Mouse (Mus musculus) heart, embryonic 10.5 days (tissue): ENCODE results near the gene Serinc2. TPM values are rescaled to one million over a fixed set of nuclear protein-coding genes. Genes with fewer than 3 reads are reported as not detected.
"Not testable (repeated sequence)": the region's sequence is repeated elsewhere in the genome, so short reads cannot be mapped to it uniquely, and the experiment has no call there.

ENCODE experiments used
- DNase-seq: peaks from one replicate; pipeline ENCODE4 v3.0.0-alpha.2; 2017; ENCODE audit warnings: low spot score
- H3K27ac ChIP-seq: fragments of 300-500 bp; sonication (generic); 2 replicates; pipeline ENCODE4 v1.5.1; 2016; ENCODE audit warnings: mild to moderate bottlenecking
- H3K27me3 ChIP-seq: fragments of 300-500 bp; sonication (generic); 2 replicates; pipeline ENCODE4 v1.6.1; 2016; ENCODE audit warnings: mild to moderate bottlenecking; ENCODE audit not compliant: poor library complexity, insufficient read depth, severe bottlenecking
- H3K36me3 ChIP-seq: fragments of 300-500 bp; sonication (generic); 2 replicates; pipeline ENCODE4 v1.6.1; 2016; ENCODE audit warnings: mild to moderate bottlenecking, moderate library complexity
- H3K4me1 ChIP-seq: fragments of 300-500 bp; sonication (generic); 2 replicates; pipeline ENCODE4 v1.6.1; 2016; ENCODE audit warnings: mild to moderate bottlenecking
- H3K4me3 ChIP-seq: fragments of 300-500 bp; sonication (generic); 2 replicates; pipeline ENCODE4 v1.5.1; 2016; ENCODE audit warnings: mild to moderate bottlenecking, moderate library complexity
- H3K9me3 ChIP-seq: fragments of 300-500 bp; sonication (generic); 2 replicates; pipeline ENCODE4 v1.6.1; 2016; ENCODE audit warnings: mild to moderate bottlenecking, moderate library complexity
- WGBS: fragments of 180-500 bp; shearing (Covaris S2); methylation state at CpG from one replicate; pipeline ENCODE4 v1.1.7; 2016; 5-methylcytosine and 5-hydroxymethylcytosine counted together
- polyA plus RNA-seq: library from polyadenylated mRNA; unstranded; fragments of >200 nt; fragmentation: Nextera tagmentation; extraction: Ambion mirVana; gene quantifications from 2 replicates; pipeline ENCODE4 v1.2.1, GENCODE M21; 2016

Serinc2 gene
- polyA plus RNA-seq, 1 experiment from 2014 or later, result 12.1 TPM

GRCm38 (mm10) chr4:130243621-130244020 lies 35.4 kb downstream of the Serinc2 start:
- not testable (repeated sequence) for H3K36me3 ChIP-seq, H3K4me1 ChIP-seq, DNase-seq, H3K9me3 ChIP-seq, H3K4me3 ChIP-seq, H3K27ac ChIP-seq
- WGBS, result 64% methylated on average over 1 of the region's 1 CpGs
- H3K27me3 ChIP-seq, result peaks cover 23% of the 10 kb centered on the region; the same call in 1 of the 2 replicates

GRCm38 (mm10) chr4:130242956-130243355 lies 36.0 kb downstream of the Serinc2 start:
- no peaks in the 10 kb centered on the region for H3K4me1 ChIP-seq
- H3K9me3 ChIP-seq, result no peaks in the 10 kb centered on the region
- no peak overlapping the region for H3K4me3 ChIP-seq
- DNase-seq, result peak; percentile 81
- H3K36me3 ChIP-seq, result no peaks in the 10 kb centered on the region
- WGBS, result 83% methylated on average over 5 of the region's 5 CpGs
- no peak overlapping the region for H3K27ac ChIP-seq
- peaks cover 23% of the 10 kb centered on the region; the same call in 1 of the 2 replicates for H3K27me3 ChIP-seq

GRCm38 (mm10) chr4:130240695-130241094 lies 38.3 kb downstream of the Serinc2 start:
- Histone ChIP-seq H3K4me1 (no peaks in the 10 kb centered on the region), H3K27me3 (peaks cover 14% of the 10 kb centered on the region; the same call in 1 of the 2 replicates), H3K9me3 (no peaks in the 10 kb centered on the region), H3K4me3 (no peak overlapping the region), H3K36me3 (no peaks in the 10 kb centered on the region), H3K27ac (no peak overlapping the region)
- no peak for DNase-seq
- WGBS, result 33% methylated on average over 5 of the region's 5 CpGs

GRCm38 (mm10) chr4:130237607-130238006 lies 41.4 kb downstream of the Serinc2 start:
- no peak overlapping the region for H3K4me3 ChIP-seq
- no peaks in the 10 kb centered on the region for H3K9me3 ChIP-seq
- H3K27me3 ChIP-seq, result no peaks in the 10 kb centered on the region
- 84% methylated on average over 4 of the region's 4 CpGs for WGBS
- H3K27ac ChIP-seq, result no peak overlapping the region
- DNase-seq, result no peak
- no peaks in the 10 kb centered on the region for H3K36me3 ChIP-seq
- no peaks in the 10 kb centered on the region for H3K4me1 ChIP-seq

GRCm38 (mm10) chr4:130236361-130236760 lies 42.6 kb downstream of the Serinc2 start:
- Histone ChIP-seq H3K27me3 (no peaks in the 10 kb centered on the region), H3K27ac (no peak overlapping the region), H3K9me3 (no peaks in the 10 kb centered on the region), H3K4me3 (no peak overlapping the region), H3K4me1 (no peaks in the 10 kb centered on the region), H3K36me3 (no peaks in the 10 kb centered on the region)
- WGBS, result 46% methylated on average over 8 of the region's 8 CpGs
- no peak for DNase-seq

GRCm38 (mm10) chr4:130224071-130224470 lies 54.9 kb downstream of the Serinc2 start:
- Histone ChIP-seq H3K27ac (no peak overlapping the region), H3K36me3 (no peaks in the 10 kb centered on the region), H3K9me3 (no peaks in the 10 kb centered on the region), H3K27me3 (peaks cover 11% of the 10 kb centered on the region), H3K4me1 (peaks cover under 1% of the 10 kb centered on the region; the same call in 1 of the 2 replicates), H3K4me3 (no peak overlapping the region)
- DNase-seq, result no peak

- no peak within 1 kb of the TSS for H3K4me3 ChIP-seq
- H3K27ac ChIP-seq, result no peak within 1 kb of the TSS
- H3K9me3 ChIP-seq, result no peaks in the 10 kb centered on the region
- no peaks in the 10 kb centered on the region for H3K36me3 ChIP-seq
- DNase-seq, result no peak
- 49% methylated on average over 4 of the region's 4 CpGs for WGBS
- peaks cover 14% of the 10 kb centered on the region for H3K27me3 ChIP-seq
- H3K4me1 ChIP-seq, result peaks cover 6% of the 10 kb centered on the region
Measured at GRCm38 (mm10) chr4:130222179-130222578, 56.8 kb downstream of the Serinc2 start, which contains the start of gene Gm853. Gene Gm853, minus strand, starts transcription at chr4:130222401.

- H3K4me1 ChIP-seq, result peaks cover 7% of the 10 kb centered on the region
Measured at GRCm38 (mm10) chr4:130220176-130220575, 58.8 kb downstream of the Serinc2 start.

GRCm38 (mm10) chr4:130215392-130215791 lies 63.6 kb downstream of the Serinc2 start:
- 89% methylated on average over 8 of the region's 8 CpGs for WGBS
- H3K4me1 ChIP-seq, result peaks cover 9% of the 10 kb centered on the region
- H3K36me3 ChIP-seq, result no peaks in the 10 kb centered on the region
- DNase-seq, result no peak
- no peak overlapping the region for H3K27ac ChIP-seq
- no peaks in the 10 kb centered on the region for H3K9me3 ChIP-seq
- peaks cover 20% of the 10 kb centered on the region for H3K27me3 ChIP-seq
- H3K4me3 ChIP-seq, result no peak overlapping the region

More at GRCm38 (mm10) chr4:130220176-130220575, 58.8 kb downstream of the Serinc2 start:
- peaks cover 18% of the 10 kb centered on the region for H3K27me3 ChIP-seq
- no peak overlapping the region for H3K27ac ChIP-seq
- H3K9me3 ChIP-seq, result no peaks in the 10 kb centered on the region
- 79% methylated on average over 9 of the region's 9 CpGs for WGBS
- no peak for DNase-seq
- no peak overlapping the region for H3K4me3 ChIP-seq
- no peaks in the 10 kb centered on the region for H3K36me3 ChIP-seq

GRCm38 (mm10) chr4:130213857-130214256 lies 65.1 kb downstream of the Serinc2 start:
- Histone ChIP-seq H3K27me3 (peaks cover 13% of the 10 kb centered on the region), H3K36me3 (no peaks in the 10 kb centered on the region), H3K4me1 (peaks cover 6% of the 10 kb centered on the region), H3K4me3 (no peak overlapping the region), H3K9me3 (no peaks in the 10 kb centered on the region), H3K27ac (peak overlapping the region; percentile 60)
- DNase-seq, result peak; percentile 86
- 61% methylated on average over 10 of the region's 10 CpGs for WGBS

GRCm38 (mm10) chr4:130213197-130213596 lies 65.8 kb downstream of the Serinc2 start:
- WGBS, result 80% methylated on average over 4 of the region's 4 CpGs
- Histone ChIP-seq H3K4me3 (no peak overlapping the region), H3K4me1 (0 out of 2 replicates have a peak, but pooled peaks cover 5% of the 10 kb centered on the region), H3K36me3 (no peaks in the 10 kb centered on the region), H3K27ac (peak overlapping the region; percentile 60; the same call in 1 of the 2 replicates), H3K9me3 (no peaks in the 10 kb centered on the region), H3K27me3 (peaks cover 11% of the 10 kb centered on the region; the same call in 1 of the 2 replicates)
- no peak for DNase-seq

GRCm38 (mm10) chr4:130212421-130212820 lies 66.6 kb downstream of the Serinc2 start:
- Histone ChIP-seq H3K4me1 (0 out of 2 replicates have a peak, but pooled peaks cover 5% of the 10 kb centered on the region), H3K27ac (no peak overlapping the region), H3K36me3 (no peaks in the 10 kb centered on the region), H3K4me3 (no peak overlapping the region), H3K9me3 (no peaks in the 10 kb centered on the region), H3K27me3 (peaks cover 11% of the 10 kb centered on the region; the same call in 1 of the 2 replicates)
- 74% methylated on average over 7 of the region's 7 CpGs for WGBS
- DNase-seq, result no peak

- Histone ChIP-seq H3K4me3 (no peak overlapping the region), H3K9me3 (0 out of 2 replicates have a peak, but pooled peaks cover 1% of the 10 kb centered on the region), H3K27ac (no peak overlapping the region), H3K36me3 (no peaks in the 10 kb centered on the region), H3K4me1 (0 out of 2 replicates have a peak, but pooled peaks cover 3% of the 10 kb centered on the region), H3K27me3 (peaks cover 11% of the 10 kb centered on the region; the same call in 1 of the 2 replicates)
- 82% methylated on average over 2 of the region's 2 CpGs for WGBS
- DNase-seq, result no peak
Measured at GRCm38 (mm10) chr4:130211870-130212269, 67.1 kb downstream of the Serinc2 start.
